Mouse (Mus musculus) left cerebral cortex, postnatal 36 days (tissue): ENCODE results near the gene Alox5ap. TPM values are rescaled to one million over a fixed set of nuclear protein-coding genes. Genes with fewer than 3 reads are reported as not detected.

ENCODE experiments used
- DNase-seq, 2 experiments: peaks; one replicate each; pipeline ENCODE4 v3.0.0; 2021 to 2022; ENCODE audit warnings: low spot score in 2 of 2, mixed read lengths in 1 of 2
- intact Hi-C: fragments of 180-260 bp; cut with DNase I; formaldehyde crosslinking; loops from one replicate; pipeline ENCODE4 v1.15.1; 2025
- total RNA-seq, 2 experiments: library from RNA; stranded (reverse); gene quantifications; 2 replicates each; pipeline ENCODE4 v1.2.3; 2021

Alox5ap gene
- 10 to 100 TPM; 12.5 to 14.2 TPM for total RNA-seq

- intact Hi-C loops, result no loop called here
- DNase-seq, result no peak
These were observed at the start of gene Alox5ap for GRCm38 (mm10) chr5:149264405-149264804. Gene Alox5ap (plus strand): TSS chr5:149264767.

DNA sequence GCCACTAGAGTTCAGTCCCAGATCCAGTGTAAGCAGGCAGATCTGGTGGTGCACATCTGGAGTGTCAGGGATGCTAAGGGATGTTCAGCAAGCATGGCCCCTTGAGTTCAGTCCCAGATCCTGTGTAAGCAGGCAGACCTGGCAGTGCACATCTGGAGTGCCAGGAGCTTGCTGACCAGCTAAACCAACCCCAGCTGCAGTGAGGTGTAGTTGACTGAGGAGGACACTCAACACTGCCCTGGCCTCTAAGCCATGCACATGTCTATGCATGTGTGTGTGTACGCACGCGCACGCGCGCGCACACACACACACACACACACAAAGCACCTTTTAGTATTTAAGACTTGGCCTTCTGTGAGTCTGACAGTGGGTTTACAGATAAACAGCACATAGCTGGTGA, 49.0 kb upstream of the Alox5ap start:
- intact Hi-C loops, result no loop called here
- DNase-seq, result no peak

DNA sequence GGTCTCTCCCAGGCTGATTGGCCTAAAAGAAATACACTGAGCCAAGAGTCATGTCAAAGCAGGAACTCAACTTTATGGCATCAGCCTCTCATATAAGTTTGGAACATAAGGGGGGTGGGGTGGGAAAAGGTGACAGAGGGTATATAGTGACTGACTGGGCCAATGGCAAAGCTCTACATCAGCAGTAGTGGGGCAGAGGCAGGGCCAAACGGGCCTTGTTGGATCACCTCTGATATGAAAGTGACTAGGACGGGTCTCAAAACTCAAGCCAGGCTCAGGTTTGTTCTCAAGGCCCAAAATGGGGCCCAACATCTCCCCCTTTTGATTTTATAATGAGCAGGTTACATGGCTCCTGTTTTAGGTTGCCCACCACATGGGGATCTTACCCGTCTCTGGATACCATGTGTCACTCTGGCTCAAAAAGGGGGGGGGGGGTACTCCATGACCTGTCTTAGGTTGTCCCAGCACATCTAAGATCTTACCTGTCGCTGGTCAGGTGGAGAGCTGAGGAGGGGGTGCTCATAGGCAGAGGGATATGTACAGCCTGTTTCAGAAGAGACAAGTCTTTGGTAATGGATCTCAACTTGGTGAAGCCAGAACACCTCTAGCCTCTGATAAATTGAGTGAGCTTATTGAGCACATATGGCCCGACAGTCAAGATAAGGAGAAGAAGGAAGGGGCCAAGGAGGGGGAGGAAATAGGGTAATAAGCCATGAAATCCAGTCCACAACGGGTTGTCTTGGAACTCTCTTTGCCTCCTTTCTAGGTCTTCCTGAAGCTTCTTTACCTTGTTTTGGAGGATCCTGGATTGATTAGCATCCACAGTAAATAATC, 46.8 kb upstream of the Alox5ap start:
- intact Hi-C loops, result no loop called here
- DNase-seq, result no peak

DNA sequence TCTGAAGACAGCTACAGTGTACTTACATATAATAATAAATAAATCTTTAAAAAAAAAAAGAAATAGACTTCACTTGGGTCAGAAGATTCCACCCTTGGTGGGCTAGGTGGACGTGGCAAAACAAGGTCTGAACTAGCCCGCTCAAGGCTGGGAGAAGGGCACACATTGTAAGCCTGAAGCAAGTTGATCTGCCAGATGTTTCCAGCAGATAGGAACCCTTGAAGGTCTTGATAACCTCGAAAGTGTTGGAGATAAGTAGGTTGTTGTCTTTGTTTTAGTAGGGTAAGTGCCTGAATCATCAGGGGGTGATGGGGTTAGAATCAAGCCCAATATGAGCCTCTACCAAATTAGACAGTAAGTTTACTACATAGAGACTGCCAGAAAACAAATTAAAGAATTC, 45.1 kb upstream of the Alox5ap start:
- no peak for DNase-seq
- intact Hi-C loops, result no loop called here

- DNase-seq, result no peak
- intact Hi-C loops, result no loop called here
These were observed 43.2 kb upstream of the Alox5ap start for GRCm38 (mm10) chr5:149221355-149221754.

GRCm38 (mm10) chr5:149224666-149225065, 39.9 kb upstream of the Alox5ap start:
- DNase-seq, result no peak
- intact Hi-C loops, result no loop called here

DNA sequence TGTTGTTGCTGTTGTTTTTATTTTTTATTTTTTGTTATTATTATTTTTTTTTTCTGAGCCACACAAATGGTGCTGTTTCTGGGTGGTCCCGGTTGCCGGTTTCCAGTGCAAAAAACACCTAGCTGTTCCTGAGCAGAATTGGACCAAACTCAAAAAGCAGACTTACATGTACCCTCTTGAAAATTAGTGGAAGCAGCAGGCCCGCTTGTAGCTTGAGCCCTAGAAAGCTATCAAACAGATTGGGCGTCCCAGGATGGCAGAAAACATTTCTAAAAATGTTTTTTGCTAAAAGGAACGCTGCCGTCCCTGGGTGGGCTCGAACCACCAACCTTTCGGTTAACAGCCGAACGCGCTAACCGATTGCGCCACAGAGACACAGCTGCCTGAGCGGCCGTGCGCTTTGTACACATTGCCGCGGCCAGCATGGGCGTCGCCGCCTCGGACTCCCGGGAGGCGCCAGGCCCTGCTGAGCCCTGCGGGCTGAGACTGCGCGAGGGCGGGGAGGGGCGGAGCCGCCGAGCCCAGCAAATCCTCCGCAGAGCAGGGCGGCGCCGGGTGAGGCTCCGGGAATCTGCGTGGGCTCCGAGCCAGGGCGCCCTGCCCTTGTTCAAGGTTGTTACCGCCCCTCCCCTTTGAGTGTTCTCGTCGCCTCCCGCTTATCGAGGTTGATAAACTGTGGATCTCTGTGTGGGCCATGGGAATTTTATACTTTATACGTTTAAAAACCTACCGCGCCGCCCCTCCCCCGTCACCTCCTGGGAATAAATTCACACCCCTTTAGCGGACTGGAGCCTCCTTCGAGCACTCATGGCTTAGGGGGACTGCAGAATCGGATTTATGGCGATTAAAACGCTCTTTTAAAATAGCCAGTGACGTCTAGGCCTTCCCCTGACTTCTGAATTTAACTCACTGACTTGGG, 35.6 kb upstream of the Alox5ap start:
- DNase-seq, result peak; percentile 99
- intact Hi-C loops, result loop anchor here (1.0 to 2.0 kb wide), 2 partner anchors 45 to 176 kb away; partner anchors contain the start of genes Hmgb1 and Uspl1

DNA sequence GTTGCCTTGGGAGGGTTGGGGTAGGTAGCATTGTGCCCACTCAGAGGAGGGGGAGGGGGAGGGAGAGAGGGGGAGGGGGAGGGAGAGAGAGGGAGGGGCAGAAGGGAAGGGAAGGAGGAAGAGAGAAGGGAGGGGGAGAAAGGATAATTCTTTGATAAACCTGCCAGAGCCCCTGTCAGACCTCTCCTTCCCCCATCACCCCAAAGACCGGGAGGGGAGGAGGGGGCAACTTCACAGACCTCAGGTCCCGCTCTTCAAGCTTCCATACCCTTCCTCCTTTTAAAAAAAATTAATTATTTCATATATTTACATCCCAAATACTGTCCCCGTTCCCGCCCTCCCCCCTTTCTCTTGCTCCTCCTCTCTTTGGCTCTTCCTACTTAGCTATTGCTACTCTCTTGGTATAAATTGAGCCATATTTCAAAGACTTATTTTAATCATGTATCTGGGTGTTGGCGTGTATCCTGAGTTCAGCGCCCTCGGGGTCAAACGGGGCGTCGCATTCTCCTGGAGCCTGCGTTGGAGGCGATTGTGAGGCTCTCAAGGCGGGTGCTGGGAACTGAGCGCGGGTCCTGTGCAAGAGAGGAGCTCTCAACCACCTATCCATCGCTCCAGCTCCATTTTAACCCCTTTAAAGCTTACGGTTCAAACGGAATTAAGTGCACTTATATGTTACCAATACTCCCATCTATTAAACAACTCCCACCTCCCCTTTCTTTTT, 34.8 kb upstream of the Alox5ap start:
- no peak for DNase-seq
- intact Hi-C loops, result loop anchor here (1.0 to 2.0 kb wide), 2 partner anchors 45 to 177 kb away; partner anchors contain the start of genes Hmgb1 and Uspl1

GRCm38 (mm10) chr5:149235002-149235401, 29.6 kb upstream of the Alox5ap start:
- intact Hi-C loops, result no loop called here
- no peak for DNase-seq

- intact Hi-C loops, result no loop called here
- no peak for DNase-seq
These were observed 27.2 kb upstream of the Alox5ap start for GRCm38 (mm10) chr5:149237221-149237950.

GRCm38 (mm10) chr5:149242467-149242866, 22.1 kb upstream of the Alox5ap start:
- no peak for DNase-seq
- intact Hi-C loops, result no loop called here

- no peak for DNase-seq
- intact Hi-C loops, result no loop called here
These were observed 21.5 kb upstream of the Alox5ap start for GRCm38 (mm10) chr5:149243053-149243452.

DNA sequence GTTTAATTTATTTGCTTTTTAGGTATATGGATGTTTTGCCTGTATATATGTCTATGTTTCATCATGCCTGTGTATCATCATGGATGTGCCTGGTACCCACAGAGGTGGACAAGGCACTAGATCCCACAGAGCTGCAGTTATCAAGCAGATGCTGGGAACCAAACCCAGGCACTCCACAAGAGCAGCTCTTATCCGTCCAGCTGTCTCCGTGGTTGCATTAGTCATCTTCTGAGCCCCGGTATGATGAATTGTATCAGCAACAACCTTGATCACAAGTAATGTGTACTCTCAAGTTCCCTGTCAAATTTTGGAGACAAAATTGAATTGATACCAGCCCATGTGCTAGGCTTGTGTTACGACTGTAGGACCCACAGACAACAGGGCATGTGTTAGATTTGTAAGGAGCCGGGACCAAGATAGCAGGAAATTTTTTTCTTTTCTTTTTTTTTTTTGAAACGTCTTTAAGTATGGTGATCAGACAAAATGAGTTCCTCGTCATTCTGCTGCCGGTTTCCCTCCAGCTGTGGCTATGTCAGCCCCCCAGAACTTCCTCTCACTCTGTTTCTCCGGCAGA, 19.1 kb upstream of the Alox5ap start:
- intact Hi-C loops, result no loop called here
- DNase-seq, result no peak

GRCm38 (mm10) chr5:149245965-149246470, 18.5 kb upstream of the Alox5ap start:
- intact Hi-C loops, result no loop called here
- DNase-seq, result no peak

GRCm38 (mm10) chr5:149247047-149247904, 17.3 kb upstream of the Alox5ap start:
- DNase-seq, result no peak
- intact Hi-C loops, result no loop called here

GRCm38 (mm10) chr5:149252303-149252702, 12.3 kb upstream of the Alox5ap start:
- intact Hi-C loops, result no loop called here
- DNase-seq, result no peak

DNA sequence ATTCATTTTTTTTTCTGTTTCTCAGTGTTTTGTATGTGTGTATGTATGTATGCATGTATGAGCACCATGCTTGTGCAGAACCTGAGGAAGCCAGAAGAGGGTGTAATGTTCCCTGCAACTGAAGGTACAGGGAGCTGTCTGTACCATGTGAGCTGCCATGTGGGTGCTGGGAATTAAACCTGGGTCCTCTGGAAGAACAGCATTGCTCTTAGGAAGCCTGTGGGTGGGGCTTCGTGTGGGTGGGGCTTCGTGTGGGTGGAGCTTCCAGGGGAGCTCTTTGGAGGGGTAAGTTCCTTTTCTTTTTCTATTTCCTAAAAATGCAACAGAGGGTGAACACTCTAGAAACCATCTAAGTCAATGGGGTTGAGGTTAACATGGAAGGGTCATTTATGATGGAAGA, 11.1 kb upstream of the Alox5ap start:
- intact Hi-C loops, result no loop called here

GRCm38 (mm10) chr5:149255522-149255921, 9.0 kb upstream of the Alox5ap start:
- intact Hi-C loops, result no loop called here
- no peak for DNase-seq

More for the DNA sequence above, 11.1 kb upstream of the Alox5ap start:
- DNase-seq, result no peak
